8 mouse cellular contexts compared by ENCODE assay signal in genomic region chr17:46645561-46646321, GRCm38 (mm10). TPM values are rescaled to one million over a fixed set of nuclear protein-coding genes. Genes with fewer than 3 reads are reported as not detected.
DNase-seq lines count a peak whose midpoint lies in the region; ATAC-seq lines count a peak whose summit lies in the region.

TSS of gene Klc4 (minus strand) at chr17:46646022.
TSS of gene Mrpl2 (plus strand) at chr17:46646229.

- H3K4me1 ChIP-seq in hindbrain, embryonic 16.5 days (ENCODE audit: control insufficient read depth, insufficient read depth, low read depth, low read length), result peaks cover 22% of the 10 kb centered on the region

- H3K27me3 ChIP-seq in hindbrain, embryonic 16.5 days (replicated peaks; ENCODE audit: control insufficient read depth, insufficient read depth, low read length), result no peaks in the 10 kb centered on the region

- peak within 1 kb of the TSS; percentile 77 for H3K4me3 ChIP-seq in hindbrain, embryonic 16.5 days (ENCODE audit: low read length)
- H3K4me3 ChIP-seq in macrophage (ENCODE audit: inconsistent target), result peak within 1 kb of the TSS; percentile 93

- WGBS in hindbrain, embryonic 16.5 days, result under 1% methylated on average over 53 of the region's 53 CpGs
- WGBS in macrophage (ENCODE audit: missing documents), result 2% methylated on average over 49 of the region's 53 CpGs

- no peaks in the 10 kb centered on the region for H3K9me3 ChIP-seq in hindbrain, embryonic 16.5 days (ENCODE audit: control insufficient read depth, low read length)

- H3K9ac ChIP-seq in hindbrain, embryonic 16.5 days (ENCODE audit: low read depth, low read length), result peak within 1 kb of the TSS; percentile 79

- H3K79me2 ChIP-seq in macrophage (ENCODE audit: inconsistent target), result peaks cover 16% of the 10 kb centered on the region

- peak within 1 kb of the TSS; percentile 90 for H3K27ac ChIP-seq in hindbrain, embryonic 16.5 days (ENCODE audit: low read depth, low read length)
- H3K27ac ChIP-seq in macrophage, result peak within 1 kb of the TSS; percentile 73

- peak within 1 kb of the TSS; percentile 94 for H3K4me2 ChIP-seq in hindbrain, embryonic 16.5 days (ENCODE audit: low read length)

- ATAC-seq in hindbrain, embryonic 16.5 days, result peak; percentile 58

- peak; percentile 97 for DNase-seq in WW6 (ENCODE audit: low read depth, low spot score)
- DNase-seq in cerebellum, postnatal 4 days (ENCODE audit: low spot score in 2 of 2), result peak; percentile 99 to 100
- DNase-seq in gastrocnemius, adult 18-20 months (ENCODE audit: low spot score), result peak; percentile 99
- peak; percentile 99 for DNase-seq in left cerebral cortex, adult 18-20 months (ENCODE audit: low spot score in 2 of 2)
- DNase-seq in right cerebral cortex, adult 18-20 months, result peak; percentile 98
- peak; percentile 99 for DNase-seq in urinary bladder, postnatal 10 days (ENCODE audit: low spot score)

- peaks cover 11% of the 10 kb centered on the region for H3K36me3 ChIP-seq in hindbrain, embryonic 16.5 days (ENCODE audit: control insufficient read depth, insufficient read depth, low read length)
- peaks cover 4% of the 10 kb centered on the region; the same call in 1 of the 2 replicates for H3K36me3 ChIP-seq in macrophage (ENCODE audit: inconsistent target)

RNA-seq across cellular contexts. Expression of gene Klc4, which starts in this region (rescaled TPM):
- total RNA-seq in gastrocnemius, adult 18-20 months (2021), result 10 to 100 TPM; 12.6 to 13.4 TPM
- 32.3 and 34.1 TPM in 2 replicates for polyA plus RNA-seq in hindbrain, embryonic 16.5 days (2015; fragmentation: Nextera tagmentation; extraction: Ambion mirVana)
- 10 to 100 TPM; 24.3 to 26.2 TPM for total RNA-seq in left cerebral cortex, adult 18-20 months (2021)
- total RNA-seq in macrophage (2018; cell fraction: chromatin; rRNA removed), result 10 to 100 TPM in 18 of 26 experiments, 1 to 10 TPM in 7, under 1 TPM in 1; 0.75 to 65.3 (median 13.7) TPM
- total RNA-seq in macrophage (2018; cell fraction: cytosol; rRNA removed), result 10 to 100 TPM; 21.0 to 67.7 (median 39.1) TPM
- 10 to 100 TPM in 21 of 26 experiments, 1 to 10 TPM in 5; 5.5 to 47.7 (median 18.4) TPM for total RNA-seq in macrophage (2018; cell fraction: nucleus; rRNA removed)
- polyA plus RNA-seq in macrophage (2018), result 41.6 to 48.1 TPM (median 47.7 TPM) in 3 replicates

RNA-seq across cellular contexts. Expression of gene Mrpl2, which starts in this region (rescaled TPM):
- 100 to 1,000 TPM; 104 TPM for total RNA-seq in gastrocnemius, adult 18-20 months (2021)
- polyA plus RNA-seq in hindbrain, embryonic 16.5 days (2015; fragmentation: Nextera tagmentation; extraction: Ambion mirVana), result 64.5 and 73.7 TPM in 2 replicates
- 10 to 100 TPM; 51.8 to 53.0 TPM for total RNA-seq in left cerebral cortex, adult 18-20 months (2021)
- 10 to 100 TPM in 14 of 26 experiments, 1 to 10 TPM in 12; 2.0 to 26.5 (median 12.4) TPM for total RNA-seq in macrophage (2018; cell fraction: chromatin; rRNA removed)
- total RNA-seq in macrophage (2018; cell fraction: cytosol; rRNA removed), result 10 to 100 TPM; 23.2 to 51.7 (median 39.6) TPM
- total RNA-seq in macrophage (2018; cell fraction: nucleus; rRNA removed), result 10 to 100 TPM in 21 of 26 experiments, 1 to 10 TPM in 5; 4.9 to 37.1 (median 15.6) TPM
- 34.1 to 78.8 TPM (median 41.5 TPM) in 3 replicates for polyA plus RNA-seq in macrophage (2018)

Comparison
In these comparisons a context has a peak if more than half of its experiments do, and no peak if none do; other contexts are left out.
1. Peak in every context shown above with its lines: DNase-seq, ATAC-seq, H3K4me3 ChIP-seq and H3K27ac ChIP-seq.